Mouse (Mus musculus) forebrain, embryonic 15.5 days (tissue): ENCODE results near the gene Olfr18. TPM values are rescaled to one million over a fixed set of nuclear protein-coding genes. Genes with fewer than 3 reads are reported as not detected.

Source experiments
- polyA plus RNA-seq: library from polyadenylated mRNA; unstranded; fragments of >200 nt; fragmentation: Nextera tagmentation; extraction: Ambion mirVana; gene quantifications from 2 replicates; pipeline ENCODE4 v1.2.1, GENCODE M21; 2015

Olfr18 gene
- polyA plus RNA-seq, 1 experiment from 2014 or later, result not detected

Other genes starting within 250 kb of the Olfr18 start
- gene Olfr868, start 237.5 kb downstream of the Olfr18 start, polyA plus RNA-seq, result not detected in 2 replicates
- not detected in 2 replicates for gene Olfr869, start 207.1 kb downstream of the Olfr18 start, polyA plus RNA-seq
- not detected in 2 replicates for gene Olfr870, start 162.0 kb downstream of the Olfr18 start, polyA plus RNA-seq
- gene Olfr871, start 123.9 kb downstream of the Olfr18 start, polyA plus RNA-seq, result not detected in 2 replicates
- gene Olfr872, start 99.0 kb downstream of the Olfr18 start, polyA plus RNA-seq, result not detected in 2 replicates
- gene Olfr39, start 53.7 kb downstream of the Olfr18 start, polyA plus RNA-seq, result not detected in 2 replicates
- not detected in 2 replicates for gene Olfr873, start 37.6 kb downstream of the Olfr18 start, polyA plus RNA-seq
- 48.4 and 50.2 TPM in 2 replicates for gene Zfp560, start 49.1 kb upstream of the Olfr18 start, polyA plus RNA-seq
- gene Zfp26, start 124.1 kb upstream of the Olfr18 start, polyA plus RNA-seq, result 19.7 and 22.6 TPM in 2 replicates
- gene Zfp426, start 156.7 kb upstream of the Olfr18 start, polyA plus RNA-seq, result 30.7 and 34.0 TPM in 2 replicates
- 160 and 167 TPM in 2 replicates for gene Zfp266, start 185.3 kb upstream of the Olfr18 start, polyA plus RNA-seq
- 46.7 and 47.4 TPM in 2 replicates for gene Zfp846, start 245.2 kb upstream of the Olfr18 start, polyA plus RNA-seq